Mouse (Mus musculus): ENCODE results near the gene Npas3. TPM values are rescaled to one million over a fixed set of nuclear protein-coding genes. Genes with fewer than 3 reads are reported as not detected.
A peak's percentile ranks its signal among the peaks of the same experiment; 100 is the strongest.

Gene Npas3
- 7.8 and 8.6 TPM in 2 replicates for polyA plus RNA-seq (2015; fragmentation: Nextera tagmentation; extraction: Ambion mirVana)

DNA sequence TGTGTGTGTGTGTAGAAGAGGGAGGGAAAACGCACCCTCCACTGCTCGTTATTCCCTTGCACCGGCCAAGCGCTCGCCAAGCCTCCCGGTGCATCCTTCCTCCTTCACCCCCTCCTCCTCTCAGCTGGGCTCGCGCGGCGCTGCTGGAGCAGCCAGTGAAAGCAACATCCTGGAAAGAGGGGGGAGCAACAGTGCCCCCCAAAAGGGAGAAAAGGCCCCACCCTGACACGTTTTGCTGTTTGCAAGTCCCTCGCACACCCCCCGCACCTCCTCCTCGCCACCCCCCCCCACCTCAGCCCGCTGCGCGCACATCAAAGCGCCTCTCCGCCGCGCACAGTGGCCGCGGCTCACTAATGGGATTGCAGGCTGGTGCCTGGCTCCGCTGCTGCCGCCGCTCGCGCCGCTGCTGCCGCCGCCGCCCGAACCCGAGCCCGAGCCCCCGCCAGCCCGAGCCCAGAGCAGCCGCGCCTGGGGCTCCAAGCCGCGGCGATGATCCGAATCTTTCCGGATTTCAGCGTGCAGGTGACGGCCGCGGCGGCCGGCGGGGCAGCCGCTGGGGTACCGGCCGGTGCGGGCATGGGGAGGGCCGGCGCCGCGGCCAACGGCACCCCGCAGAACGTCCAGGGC lies at the start of gene Npas3:
Npas3 (plus strand) TSS at position 577 of the 627 bp plus-strand sequence.
- Histone ChIP-seq H3K4me1 (peaks cover 37% of the 10 kb centered on the region), H3K27me3 (peaks cover 62% of the 10 kb centered on the region), H3K27ac (no peak within 1 kb of the TSS), H3K36me3 (no peaks in the 10 kb centered on the region), H3K9me3 (no peaks in the 10 kb centered on the region), H3K4me3 (peak within 1 kb of the TSS; percentile 67), H3K4me2 (replicated peaks) (peak within 1 kb of the TSS; percentile 99), H3K9ac (peak within 1 kb of the TSS; percentile 71)
- ATAC-seq (ENCODE audit: low FRiP score, low read depth): peak; percentile 26; the same call in 1 of the 2 replicates
- WGBS: under 1% methylated on average over 49 of the region's 62 CpGs

DNA sequence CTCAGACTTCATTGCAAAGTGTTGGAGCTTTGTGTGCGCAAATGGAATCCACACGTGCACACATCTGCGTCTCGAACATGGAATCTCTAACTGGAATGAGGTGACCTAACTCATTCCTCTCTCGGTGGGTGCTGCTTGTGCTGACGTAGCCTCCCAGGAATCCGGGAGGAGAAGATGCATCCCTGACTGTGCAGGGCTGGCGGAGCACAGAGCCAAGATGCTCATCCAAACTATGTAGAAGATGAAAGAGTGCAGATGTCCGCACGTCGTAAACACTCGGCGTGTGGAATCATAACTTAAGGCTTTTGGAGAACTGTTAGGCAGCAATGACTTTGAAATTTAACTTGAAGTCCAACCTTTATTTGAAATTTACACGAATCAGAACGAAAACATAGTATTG lies 31.3 kb upstream of the Npas3 start:
- H3K9me3 ChIP-seq: 0 out of 2 replicates have a peak, but pooled peaks cover 4% of the 10 kb centered on the region
- no peak overlapping the region for H3K9ac ChIP-seq
- no peak overlapping the region for H3K4me2 ChIP-seq (replicated peaks)
- no peak overlapping the region for H3K27ac ChIP-seq
- H3K4me3 ChIP-seq: no peak overlapping the region
- no peaks in the 10 kb centered on the region for H3K27me3 ChIP-seq
- WGBS: 69% methylated on average over 15 of the region's 15 CpGs
- no peak for ATAC-seq (ENCODE audit: low FRiP score, low read depth)
- no peaks in the 10 kb centered on the region for H3K36me3 ChIP-seq
- H3K4me1 ChIP-seq: no peaks in the 10 kb centered on the region

DNA sequence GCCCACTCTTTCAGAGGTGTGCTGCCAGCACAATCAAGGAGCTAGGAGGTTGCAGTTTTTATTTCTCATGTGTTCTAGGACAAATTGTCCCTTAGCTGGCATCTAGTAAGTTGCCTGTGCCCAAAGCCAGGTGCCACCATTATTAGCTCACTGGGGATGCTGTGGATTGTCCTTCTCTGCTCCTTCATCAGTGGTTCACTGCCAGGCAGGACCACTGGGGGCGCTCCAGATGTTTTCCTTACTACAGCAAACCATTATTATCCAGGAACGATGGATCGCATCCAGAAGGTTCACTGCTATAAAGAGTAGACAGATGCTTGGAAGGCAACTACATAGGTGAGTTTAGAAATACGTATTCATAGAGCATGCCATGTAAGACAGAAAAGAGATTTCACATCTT lies 25.7 kb upstream of the Npas3 start:
- Histone ChIP-seq H3K4me3 (no peak overlapping the region), H3K27ac (no peak overlapping the region), H3K9ac (no peak overlapping the region), H3K36me3 (no peaks in the 10 kb centered on the region), H3K4me2 (replicated peaks) (no peak overlapping the region), H3K9me3 (0 out of 2 replicates have a peak, but pooled peaks cover 7% of the 10 kb centered on the region), H3K4me1 (no peaks in the 10 kb centered on the region), H3K27me3 (no peaks in the 10 kb centered on the region)
- 64% methylated on average over 4 of the region's 4 CpGs for WGBS
- no peak for ATAC-seq (ENCODE audit: low FRiP score, low read depth)

DNA sequence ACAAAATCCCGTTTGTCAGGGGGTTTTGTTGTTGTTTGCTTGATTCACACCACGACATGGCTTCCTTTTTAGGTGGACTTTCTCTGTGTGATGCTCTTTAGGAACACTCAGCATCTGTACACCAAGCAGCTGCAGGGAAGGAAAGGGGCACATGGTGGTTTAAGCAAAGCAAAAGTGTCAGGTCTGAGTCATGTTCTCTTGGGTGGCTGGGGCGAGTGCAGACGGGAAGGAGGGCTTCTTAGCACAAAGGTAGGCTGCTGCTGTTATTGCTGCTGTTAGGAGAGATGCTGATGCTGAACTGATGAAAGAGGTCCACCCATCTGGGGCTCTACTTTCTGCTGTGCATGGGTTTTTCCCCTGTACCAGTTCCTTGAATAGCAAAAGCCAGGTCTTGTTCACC lies 21.1 kb upstream of the Npas3 start:
- H3K4me1 ChIP-seq: no peaks in the 10 kb centered on the region
- no peak for ATAC-seq (ENCODE audit: low FRiP score, low read depth)
- H3K4me3 ChIP-seq: no peak overlapping the region
- WGBS: 47% methylated on average over 4 of the region's 4 CpGs
- H3K36me3 ChIP-seq: no peaks in the 10 kb centered on the region
- H3K27ac ChIP-seq: no peak overlapping the region
- H3K9me3 ChIP-seq: 0 out of 2 replicates have a peak, but pooled peaks cover 5% of the 10 kb centered on the region
- no peak overlapping the region for H3K9ac ChIP-seq
- no peak overlapping the region for H3K4me2 ChIP-seq (replicated peaks)
- H3K27me3 ChIP-seq: 0 out of 2 replicates have a peak, but pooled peaks cover 6% of the 10 kb centered on the region

DNA sequence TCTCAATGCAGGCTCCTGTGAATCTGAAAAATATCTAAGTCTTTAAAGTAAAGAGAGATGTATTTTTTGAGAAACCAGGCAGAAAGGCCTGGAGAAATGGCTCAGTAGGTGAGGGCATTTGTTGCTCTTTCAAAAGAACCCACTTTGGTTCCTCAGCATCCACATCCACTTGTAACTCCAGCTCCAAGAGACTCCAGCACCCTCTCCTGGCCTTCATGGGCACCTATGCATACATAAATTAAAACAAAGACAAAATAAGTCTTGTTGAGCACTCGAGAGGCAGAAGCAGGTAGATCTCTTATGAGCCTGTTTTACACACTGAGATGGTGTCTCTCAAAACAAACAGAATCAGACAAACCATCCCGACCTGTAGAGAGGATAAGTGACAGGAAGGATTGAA lies 19.1 kb upstream of the Npas3 start:
- H3K4me2 ChIP-seq (replicated peaks): no peak overlapping the region
- ATAC-seq (ENCODE audit: low FRiP score, low read depth): no peak
- H3K27me3 ChIP-seq: 0 out of 2 replicates have a peak, but pooled peaks cover 6% of the 10 kb centered on the region
- H3K4me3 ChIP-seq: no peak overlapping the region
- no peak overlapping the region for H3K9ac ChIP-seq
- H3K36me3 ChIP-seq: no peaks in the 10 kb centered on the region
- WGBS: 76% methylated on average over 2 of the region's 2 CpGs
- H3K4me1 ChIP-seq: no peaks in the 10 kb centered on the region
- no peaks in the 10 kb centered on the region for H3K9me3 ChIP-seq
- H3K27ac ChIP-seq: no peak overlapping the region

DNA sequence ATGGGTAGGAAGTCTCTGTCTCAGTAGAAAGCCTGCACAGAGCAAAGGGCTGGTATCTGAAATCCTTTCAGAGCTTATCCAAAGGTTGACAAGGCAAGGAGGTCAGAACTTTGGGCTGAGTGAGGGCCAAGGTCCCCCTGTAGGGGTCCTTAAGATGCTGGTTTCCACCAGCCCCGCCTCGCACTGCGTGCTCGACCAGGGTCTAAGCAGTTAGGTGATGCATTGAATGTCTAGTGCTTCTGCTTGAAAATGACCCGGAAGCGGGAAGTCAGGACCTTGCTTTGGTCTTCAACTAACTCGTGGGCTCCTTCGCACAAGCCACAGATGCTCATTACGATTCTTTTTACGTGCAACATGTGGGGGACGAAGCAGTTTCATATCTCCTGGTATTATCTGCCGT lies 2.3 kb upstream of the Npas3 start:
- 1% methylated on average over 12 of the region's 12 CpGs for WGBS

DNA sequence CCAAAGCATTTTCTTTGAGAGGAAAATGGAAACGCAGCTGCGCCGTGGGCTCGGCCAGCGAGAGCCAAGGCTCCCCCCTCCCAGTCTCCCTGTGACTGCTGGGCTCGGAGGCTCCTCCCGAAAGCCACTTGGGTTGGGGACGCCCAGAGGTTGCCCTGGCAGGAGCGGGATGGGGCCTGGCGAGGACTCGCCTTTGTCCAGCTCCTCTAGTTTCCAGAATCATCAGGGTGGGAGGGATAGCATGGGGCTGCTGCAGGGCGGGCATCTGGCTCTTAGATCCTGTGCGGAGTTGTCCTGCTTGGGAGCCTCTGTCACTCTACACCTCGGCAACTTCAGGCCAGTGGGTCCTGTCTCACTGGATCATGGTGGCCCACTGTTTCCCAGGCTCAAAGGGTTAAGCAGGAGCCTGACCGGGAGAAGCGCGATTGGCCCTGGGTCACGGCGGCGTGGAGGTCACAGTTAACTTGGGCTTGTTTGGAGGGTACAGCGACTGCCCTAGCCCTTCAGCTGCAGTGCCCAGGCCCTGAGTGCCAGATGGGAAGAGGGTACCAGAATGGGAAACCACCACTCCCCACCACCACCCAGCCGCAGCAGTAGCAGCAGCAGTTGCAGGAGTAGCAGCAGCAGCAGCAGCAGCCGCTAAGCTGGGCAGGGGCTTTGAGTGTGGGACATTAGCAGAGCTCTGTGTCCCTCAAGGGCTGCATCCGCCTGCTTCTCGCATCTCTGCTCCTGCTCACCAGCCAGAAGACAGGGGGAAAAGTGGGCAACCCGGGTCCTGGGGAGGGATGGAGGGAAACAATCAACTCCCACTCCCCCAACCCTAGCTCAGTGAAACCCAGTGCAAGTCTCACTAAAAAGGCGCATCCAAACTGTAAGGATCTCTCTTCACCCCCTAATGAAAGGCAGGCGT lies 1.6 kb upstream of the Npas3 start:
- Histone ChIP-seq H3K9ac (peak overlapping the region; percentile 71), H3K27me3 (peaks cover 70% of the 10 kb centered on the region)
- ATAC-seq (ENCODE audit: low FRiP score, low read depth): 0 out of 2 replicates have a peak, but pooled peaks have one; percentile 29

More for the DNA sequence above, 2.3 kb upstream of the Npas3 start:
- Histone ChIP-seq H3K27me3 (peaks cover 67% of the 10 kb centered on the region), H3K36me3 (no peaks in the 10 kb centered on the region), H3K4me3 (peak overlapping the region; percentile 67), H3K4me2 (replicated peaks) (peak overlapping the region; percentile 99), H3K27ac (no peak overlapping the region), H3K9me3 (no peaks in the 10 kb centered on the region), H3K4me1 (peaks cover 30% of the 10 kb centered on the region), H3K9ac (no peak overlapping the region)
- no peak for ATAC-seq (ENCODE audit: low FRiP score, low read depth)

GRCm38 (mm10) chr12:53247491-53248035 lies 914 bp upstream of the Npas3 start:
- Histone ChIP-seq H3K4me2 (replicated peaks) (peak overlapping the region; percentile 99), H3K4me1 (peaks cover 37% of the 10 kb centered on the region), H3K27ac (no peak overlapping the region), H3K36me3 (no peaks in the 10 kb centered on the region), H3K4me3 (peak overlapping the region; percentile 67), H3K27me3 (peaks cover 67% of the 10 kb centered on the region), H3K9ac (peak overlapping the region; percentile 71), H3K9me3 (no peaks in the 10 kb centered on the region)
- WGBS: under 1% methylated on average over 24 of the region's 25 CpGs
- 0 out of 2 replicates have a peak, but pooled peaks have one; percentile 1 for ATAC-seq (ENCODE audit: low FRiP score, low read depth)

More for the DNA sequence above, 1.6 kb upstream of the Npas3 start:
- Histone ChIP-seq H3K4me2 (replicated peaks) (peak overlapping the region; percentile 99), H3K27ac (no peak overlapping the region), H3K4me1 (peaks cover 37% of the 10 kb centered on the region), H3K36me3 (no peaks in the 10 kb centered on the region), H3K9me3 (no peaks in the 10 kb centered on the region), H3K4me3 (peak overlapping the region; percentile 67)
- WGBS: under 1% methylated on average over 28 of the region's 28 CpGs

GRCm38 (mm10) chr12:53248796-53249195 lies 319 bp downstream of the Npas3 start:
- Histone ChIP-seq H3K27ac (no peak overlapping the region), H3K9ac (peak overlapping the region; percentile 71), H3K27me3 (peaks cover 62% of the 10 kb centered on the region), H3K4me2 (replicated peaks) (peak overlapping the region; percentile 99), H3K4me3 (peak overlapping the region; percentile 67), H3K36me3 (no peaks in the 10 kb centered on the region), H3K9me3 (no peaks in the 10 kb centered on the region), H3K4me1 (peaks cover 37% of the 10 kb centered on the region)
- ATAC-seq (ENCODE audit: low FRiP score, low read depth): no peak
- WGBS: 0% methylated on average over 15 of the region's 15 CpGs

DNA sequence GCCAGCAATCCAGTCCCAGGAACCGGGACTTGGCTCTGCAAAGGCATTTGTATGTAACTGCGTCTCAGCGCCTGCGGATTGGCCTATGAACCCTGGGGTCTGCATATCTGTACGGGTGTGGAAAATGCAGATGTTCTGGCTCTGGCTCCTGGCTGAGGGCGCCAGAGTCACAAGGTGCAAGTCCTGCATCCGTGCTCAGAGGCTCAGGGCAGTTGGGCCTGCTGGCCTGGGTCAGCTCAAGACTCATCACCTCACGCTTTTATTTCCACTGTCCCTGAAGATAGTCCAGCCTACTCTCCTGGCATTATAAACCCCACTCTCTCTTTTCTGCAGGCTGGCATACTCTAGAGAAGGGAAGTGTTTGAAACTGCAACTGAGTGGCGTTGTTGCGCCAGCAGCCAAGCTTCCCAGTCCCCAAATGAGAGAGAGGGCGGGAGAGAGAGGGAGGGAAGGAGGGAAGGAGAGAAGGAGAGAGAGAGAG lies 3.3 kb downstream of the Npas3 start:
- Histone ChIP-seq H3K4me2 (replicated peaks) (peak overlapping the region; percentile 71), H3K4me3 (peak overlapping the region; percentile 77), H3K9ac (0 out of 2 replicates have a peak overlapping the region, but pooled peaks have one; percentile 14), H3K4me1 (peaks cover 47% of the 10 kb centered on the region), H3K36me3 (no peaks in the 10 kb centered on the region), H3K27ac (peak overlapping the region; percentile 98; the same call in 1 of the 2 replicates), H3K27me3 (peaks cover 42% of the 10 kb centered on the region), H3K9me3 (no peaks in the 10 kb centered on the region)
- under 1% methylated on average over 10 of the region's 11 CpGs for WGBS
- ATAC-seq (ENCODE audit: low FRiP score, low read depth): 0 out of 2 replicates have a peak, but pooled peaks have one; percentile 6

GRCm38 (mm10) chr12:53252213-53252571 lies 3.7 kb downstream of the Npas3 start:
- H3K27me3 ChIP-seq: peaks cover 38% of the 10 kb centered on the region
- peak overlapping the region; percentile 98 for H3K27ac ChIP-seq
- H3K36me3 ChIP-seq: no peaks in the 10 kb centered on the region
- peak; percentile 42; the same call in 1 of the 2 replicates for ATAC-seq (ENCODE audit: low FRiP score, low read depth)
- peak overlapping the region; percentile 77 for H3K4me3 ChIP-seq
- H3K4me2 ChIP-seq (replicated peaks): peak overlapping the region; percentile 71
- H3K9me3 ChIP-seq: no peaks in the 10 kb centered on the region
- H3K9ac ChIP-seq: peak overlapping the region; percentile 96
- WGBS: 4% methylated on average over 10 of the region's 23 CpGs
- peaks cover 42% of the 10 kb centered on the region for H3K4me1 ChIP-seq

Measured in limb, embryonic 13.5 days (tissue).